Mouse (Mus musculus): ENCODE data around the gene Thap11.

Thap11 gene

GRCm38 (mm10) chr8:105853178-105853577 lies 1.8 kb upstream of the Thap11 start, which contains the start of gene Cenpt:
Gene Cenpt, minus strand, starts transcription at chr8:105853278.
- DNase-seq: no peak

- DNase-seq: no peak
Measured at GRCm38 (mm10) chr8:105854303-105854702, 629 bp upstream of the Thap11 start.

GRCm38 (mm10) chr8:105855248-105856167 lies 576 bp downstream of the Thap11 start:
- DNase-seq: peak; percentile 42 to 46

GRCm38 (mm10) chr8:105856168-105856835 lies 1.4 kb downstream of the Thap11 start:
- no peak for DNase-seq

- no peak for DNase-seq
Measured at GRCm38 (mm10) chr8:105858495-105858894, 3.6 kb downstream of the Thap11 start.

GRCm38 (mm10) chr8:105859314-105859713 lies 4.4 kb downstream of the Thap11 start:
- no peak for DNase-seq

GRCm38 (mm10) chr8:105860143-105860981 lies 5.4 kb downstream of the Thap11 start, which contains the start of gene Nutf2:
Gene Nutf2, plus strand, starts transcription at chr8:105860580.
- peak; percentile 88 to 96 for DNase-seq

- DNase-seq: peak in 1 of 2 experiments; percentile 29
Measured at GRCm38 (mm10) chr8:105861951-105862350, 7.0 kb downstream of the Thap11 start.

- no peak for DNase-seq
Measured at GRCm38 (mm10) chr8:105866364-105867029, 11.6 kb downstream of the Thap11 start.

- peak; percentile 47 to 59 for DNase-seq
Measured at GRCm38 (mm10) chr8:105874301-105874700, 19.4 kb downstream of the Thap11 start.

- peak; percentile 76 to 87 for DNase-seq
Measured at GRCm38 (mm10) chr8:105880754-105881520, 26.0 kb downstream of the Thap11 start, which contains the start of gene Edc4. Gene Edc4, plus strand, starts transcription at chr8:105880881.

- DNase-seq: no peak
Measured at GRCm38 (mm10) chr8:105889756-105890465, 35.0 kb downstream of the Thap11 start.

- DNase-seq: no peak
Measured at GRCm38 (mm10) chr8:105890870-105891269, 35.9 kb downstream of the Thap11 start.

GRCm38 (mm10) chr8:105892432-105892831 lies 37.5 kb downstream of the Thap11 start:
- no peak for DNase-seq

GRCm38 (mm10) chr8:105893339-105893738 lies 38.4 kb downstream of the Thap11 start, which contains the start of gene Nrn1l:
Gene Nrn1l, plus strand, starts transcription at chr8:105893567.
- peak; percentile 36 to 55 for DNase-seq

- DNase-seq: no peak
Measured at GRCm38 (mm10) chr8:105897801-105898480, 43.0 kb downstream of the Thap11 start.

GRCm38 (mm10) chr8:105900180-105900940 lies 45.4 kb downstream of the Thap11 start, which contains the start of gene Pskh1:
Gene Pskh1, plus strand, starts transcription at chr8:105900441.
- peak; percentile 89 to 95 for DNase-seq

GRCm38 (mm10) chr8:105900941-105901616 lies 46.1 kb downstream of the Thap11 start:
- DNase-seq: no peak

Data from cerebellum, adult 18-20 months (tissue).